Mouse (Mus musculus) ZHBTc4 (cell line): ENCODE measurements around the gene Ddi2.
A peak's percentile ranks its signal among the peaks of the same experiment; 100 is the strongest.

ENCODE experiments used
- DNase-seq: peaks from one replicate; pipeline ENCODE4 v3.0.0-alpha.2; 2011; ENCODE audit warnings: low read depth, low spot score

Gene Ddi2

DNA sequence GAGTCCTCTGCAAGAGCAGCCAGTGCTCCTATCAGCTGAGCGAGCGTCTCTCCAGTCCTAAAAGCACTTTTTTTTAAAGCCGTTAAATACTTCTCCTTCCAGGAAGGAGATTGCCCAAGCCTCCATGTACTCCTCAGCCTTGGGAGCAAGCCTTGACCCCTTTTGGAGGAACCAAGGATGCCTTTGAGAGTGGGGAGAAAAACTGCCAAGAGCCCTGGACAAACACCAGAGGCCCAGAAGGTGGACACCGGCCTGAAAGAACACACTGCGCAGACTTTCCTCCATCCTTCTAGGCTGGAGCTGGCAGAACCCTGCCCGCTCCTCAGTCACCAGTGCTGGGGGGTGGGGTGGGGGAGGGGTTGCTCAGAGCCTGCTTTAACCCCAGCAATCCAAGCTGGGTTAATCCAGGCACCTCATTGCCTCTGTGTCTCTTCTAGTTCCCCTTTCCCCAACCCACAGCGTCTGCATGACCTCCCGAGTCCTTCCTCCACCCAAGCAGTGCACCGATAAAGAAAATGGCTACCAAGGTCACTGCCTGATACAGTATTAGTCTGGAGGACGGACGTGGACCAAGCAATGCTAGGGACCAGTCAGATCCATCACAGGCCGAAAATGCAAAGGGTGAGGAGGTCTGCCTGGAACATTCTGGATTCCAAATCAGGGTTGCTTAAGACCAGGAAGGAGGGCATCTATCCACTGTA, 67.2 kb downstream of the Ddi2 start:
- DNase-seq, result no peak

- no peak for DNase-seq
Observed at GRCm38 (mm10) chr4:141654509-141654908, 68.7 kb downstream of the Ddi2 start.

DNA sequence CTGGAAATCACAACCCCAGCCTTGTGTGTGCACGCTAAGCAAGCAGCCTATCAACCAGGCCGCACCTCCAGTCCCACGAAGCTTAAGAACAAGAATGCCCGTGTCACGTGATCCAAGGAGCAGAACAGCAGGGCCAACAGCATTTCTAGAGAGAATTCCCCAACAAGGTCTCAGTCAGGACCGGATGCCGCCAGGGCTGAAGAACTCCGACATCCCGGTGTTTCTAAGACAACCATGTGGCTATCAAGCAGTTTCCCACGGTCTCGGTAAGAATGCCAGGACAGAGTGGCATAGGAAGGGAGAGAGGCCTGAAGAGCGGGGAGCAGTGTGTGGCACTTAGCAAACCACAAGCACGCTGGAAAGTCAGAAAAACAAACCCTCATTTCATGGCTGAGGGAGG, 69.4 kb downstream of the Ddi2 start:
- DNase-seq, result no peak

- DNase-seq, result no peak
Observed at GRCm38 (mm10) chr4:141653044-141653443, 70.2 kb downstream of the Ddi2 start.

GRCm38 (mm10) chr4:141651944-141652343, 71.3 kb downstream of the Ddi2 start:
- no peak for DNase-seq

- DNase-seq, result no peak
Observed at GRCm38 (mm10) chr4:141651286-141651685, 71.9 kb downstream of the Ddi2 start.

GRCm38 (mm10) chr4:141649244-141649643, 74.0 kb downstream of the Ddi2 start:
- no peak for DNase-seq

- no peak for DNase-seq
Observed at GRCm38 (mm10) chr4:141648262-141648661, 75.0 kb downstream of the Ddi2 start.

DNA sequence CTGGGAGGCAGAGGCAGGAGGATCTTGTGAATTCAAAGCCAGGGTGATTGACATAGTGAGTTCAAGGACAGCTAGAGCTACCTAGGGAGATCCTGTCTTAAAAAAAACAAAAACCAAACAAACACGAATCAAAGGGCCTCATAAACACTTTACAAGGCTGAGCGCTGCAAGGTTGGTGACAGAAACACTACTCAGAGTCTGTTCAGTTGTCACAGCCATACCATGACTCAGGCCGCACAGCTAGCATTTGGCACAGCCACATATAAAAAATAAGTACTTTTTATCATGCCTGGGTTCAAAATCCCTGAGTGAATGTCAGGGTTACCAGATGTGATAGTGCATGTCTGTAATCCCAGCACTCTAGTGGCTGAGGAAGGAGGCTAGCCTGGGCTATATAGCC, 76.0 kb downstream of the Ddi2 start:
- no peak for DNase-seq

GRCm38 (mm10) chr4:141645988-141646387, 77.2 kb downstream of the Ddi2 start:
- no peak for DNase-seq

DNA sequence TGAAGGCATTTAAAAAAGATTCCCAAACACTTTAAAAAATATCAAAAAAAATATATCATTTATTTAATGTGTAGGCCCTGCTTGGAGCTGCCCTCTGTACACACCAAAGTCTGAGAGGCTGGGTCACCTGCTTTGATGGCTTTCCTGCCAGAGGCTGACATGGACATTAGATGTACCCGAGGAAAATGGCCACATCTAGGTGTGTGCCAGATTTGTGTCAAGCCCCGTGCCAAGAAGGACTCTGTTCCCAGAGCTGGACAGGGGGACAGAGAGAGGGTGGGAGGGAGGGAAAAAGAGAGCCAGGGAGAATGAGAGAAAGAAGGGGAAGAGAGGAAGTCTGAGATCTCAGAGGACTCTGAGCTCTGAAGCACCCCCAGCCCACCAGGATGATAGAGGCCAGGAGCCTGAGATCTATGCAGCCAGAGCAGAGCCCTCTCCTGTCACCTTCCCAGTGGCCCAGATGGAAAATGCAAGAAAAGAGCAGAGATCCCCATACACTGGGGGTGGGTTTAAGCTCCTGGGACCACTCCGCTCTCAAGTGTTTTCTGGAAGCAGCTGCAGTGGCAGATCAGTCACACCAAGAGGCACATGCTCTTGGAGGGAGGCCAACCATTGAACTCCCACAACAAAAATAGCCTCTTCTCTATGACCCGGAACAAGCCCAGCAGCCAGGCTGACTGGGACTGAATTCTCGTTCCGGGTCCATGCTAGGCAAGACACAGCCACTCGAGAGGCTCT, 79.9 kb downstream of the Ddi2 start:
- DNase-seq, result no peak

GRCm38 (mm10) chr4:141641961-141642811, 81.0 kb downstream of the Ddi2 start:
- no peak for DNase-seq

DNA sequence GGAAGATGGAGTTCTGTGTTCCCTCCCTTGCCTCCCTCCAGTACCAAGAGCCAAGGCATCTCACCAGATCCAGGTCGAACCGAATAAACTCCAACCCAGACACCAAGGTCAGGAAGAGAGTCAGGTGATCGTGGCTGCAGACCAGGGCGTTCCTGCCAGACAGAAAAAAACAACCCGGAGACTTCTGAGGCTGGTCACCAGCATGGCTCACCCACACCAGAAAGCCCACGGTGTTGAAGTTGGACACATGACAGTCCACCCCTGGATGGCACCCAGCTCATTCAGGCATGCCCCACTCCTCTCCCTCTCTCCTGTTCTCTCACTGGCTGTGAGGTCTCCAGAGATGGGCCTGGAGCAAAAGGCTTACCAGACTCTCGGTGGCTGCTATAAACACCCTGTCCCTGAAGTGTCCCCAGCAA, 81.9 kb downstream of the Ddi2 start:
- DNase-seq, result peak; percentile 52

DNA sequence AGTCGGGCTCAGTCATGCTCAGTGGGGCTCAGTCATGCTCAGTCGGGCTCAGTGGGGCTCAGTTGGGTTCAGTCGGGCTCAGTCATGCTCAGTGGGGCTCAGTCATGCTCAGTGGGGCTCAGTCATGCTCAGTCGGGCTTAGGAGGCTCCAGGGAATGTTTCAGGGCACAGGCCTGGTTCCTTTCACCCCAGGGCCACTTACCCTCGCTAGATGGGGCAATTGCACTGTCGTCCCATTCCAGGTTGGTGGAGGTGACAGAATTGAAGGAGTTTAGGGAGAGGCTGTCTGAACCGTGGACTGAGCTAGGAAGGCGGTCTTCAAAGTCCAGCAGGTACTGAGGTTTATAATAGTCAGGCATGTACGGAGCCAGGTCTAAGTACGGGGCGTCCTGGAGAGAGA, 83.7 kb downstream of the Ddi2 start:
- no peak for DNase-seq

- DNase-seq, result no peak
Observed at GRCm38 (mm10) chr4:141636693-141637092, 86.5 kb downstream of the Ddi2 start.

DNA sequence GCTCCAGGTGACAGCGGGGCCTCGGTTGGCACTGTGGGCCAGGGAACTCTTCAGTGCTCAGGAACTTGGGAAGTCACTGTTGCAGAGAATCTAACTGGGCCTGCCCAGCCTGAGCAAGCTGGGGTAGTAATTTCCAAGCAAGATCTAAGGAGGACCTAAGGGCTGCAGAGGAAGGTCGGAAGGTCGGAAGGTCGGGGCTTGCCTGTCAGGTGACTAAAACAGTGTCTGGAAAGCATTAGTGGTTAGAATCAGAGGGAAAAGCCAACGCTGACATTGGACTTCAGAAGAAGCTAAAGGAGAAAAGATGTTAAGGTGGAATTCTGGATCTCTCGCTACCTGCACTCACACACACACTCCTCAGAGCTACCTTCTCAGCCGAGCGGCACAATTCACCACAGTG, 87.2 kb downstream of the Ddi2 start:
- no peak for DNase-seq

- no peak for DNase-seq
Observed at GRCm38 (mm10) chr4:141632111-141632873, 90.9 kb downstream of the Ddi2 start.

DNA sequence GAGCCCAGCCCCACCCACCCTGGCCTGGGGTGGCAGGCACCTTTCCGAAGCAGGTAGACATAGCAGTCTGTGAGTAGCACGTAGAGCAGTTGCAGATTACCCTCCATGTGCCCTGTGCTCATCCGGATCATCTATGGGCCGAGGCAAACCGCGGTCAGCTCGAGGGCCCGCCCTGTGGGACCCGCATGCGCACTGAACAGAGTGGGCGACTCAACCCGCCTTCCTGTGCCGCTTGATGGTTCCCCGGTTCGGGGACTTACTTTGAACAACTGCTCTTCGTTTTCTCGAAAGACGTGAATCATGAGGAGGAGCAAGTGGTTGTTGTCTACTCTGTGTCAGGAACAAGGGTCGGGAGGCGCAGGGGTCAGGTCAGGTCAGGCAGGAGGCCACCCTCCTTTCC, 92.0 kb downstream of the Ddi2 start:
- peak; percentile 29 for DNase-seq

DNA sequence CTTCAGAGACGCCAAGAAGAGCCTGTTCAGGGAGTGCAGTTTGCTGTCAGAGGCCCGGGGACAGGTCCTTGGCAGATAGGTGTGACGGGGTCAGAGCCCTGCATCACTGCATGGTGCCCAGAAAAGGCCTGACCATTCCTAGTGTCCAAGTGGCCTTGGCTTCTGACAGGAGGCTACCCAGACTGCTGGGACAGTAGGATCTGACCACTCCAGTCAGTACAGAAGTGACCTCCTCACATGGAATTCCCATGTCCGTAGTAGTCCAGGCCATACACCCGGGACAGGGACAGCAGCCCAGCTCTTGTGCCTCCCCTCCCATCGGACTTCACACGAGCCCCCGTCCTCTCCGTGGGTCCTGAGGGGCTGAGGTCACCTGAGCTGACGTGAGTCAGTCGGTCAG, 93.2 kb downstream of the Ddi2 start:
- DNase-seq, result no peak

- peak; percentile 66 for DNase-seq
Observed at GRCm38 (mm10) chr4:141628661-141629060, 94.6 kb downstream of the Ddi2 start.
